Mouse (Mus musculus) lung, adult 2 months (tissue): ENCODE results near the gene Ccdc43. TPM values are rescaled to one million over a fixed set of nuclear protein-coding genes. Genes with fewer than 3 reads are reported as not detected.

ENCODE experiments used
- DNase-seq: peaks from one replicate; pipeline ENCODE4 v3.0.0; 2022
- H3K4me1 ChIP-seq: fragments of 200-500 bp; 2 replicates; pipeline ENCODE4 v1.6.1; 2011; ENCODE audit warnings: low read length; ENCODE audit not compliant: control insufficient read depth, insufficient read depth
- H3K4me3 ChIP-seq: fragments of 200-500 bp; replicated peaks from 2 replicates; pipeline ENCODE3; 2011; ENCODE audit warnings: low read depth, mild to moderate bottlenecking, control low read depth, low read length; ENCODE audit errors: extremely low read depth
- CTCF ChIP-seq: fragments of 200-500 bp; IDR thresholded peaks from 2 replicates; pipeline ENCODE4 v1.5.1; 2011; ENCODE audit warnings: mild to moderate bottlenecking, low read length, control low read depth; ENCODE audit not compliant: insufficient read depth
- POLR2A ChIP-seq: fragments of 200-500 bp; IDR thresholded peaks from 2 replicates; pipeline ENCODE4 v1.6.1; 2011; ENCODE audit warnings: low read depth, mild to moderate bottlenecking, control low read depth, low read length, borderline replicate concordance; ENCODE audit errors: extremely low read depth
- WGBS: fragments of 180-500 bp; shearing (Covaris S2); methylation state at CpG from one replicate; pipeline ENCODE4 v1.1.7; 2018; 5-methylcytosine and 5-hydroxymethylcytosine counted together
- polyA plus RNA-seq: library from polyadenylated mRNA; depleted of rRNA; stranded (reverse); fragments of >200 nt; gene quantifications from 2 replicates; pipeline ENCODE4 v1.2.3, GENCODE M21; 2012; rRNA removed

Gene Ccdc43
- polyA plus RNA-seq, 1 experiment: 5.0 TPM

- no peak for TF ChIP-seq CTCF
- TF ChIP-seq POLR2A: no peak
- no peak overlapping the region for H3K4me3 ChIP-seq
- DNase-seq: peak; percentile 74
- WGBS: 39% methylated on average over 10 of the region's 10 CpGs
- no peaks in the 10 kb centered on the region for H3K4me1 ChIP-seq
Measured at GRCm38 (mm10) chr11:102643891-102644382, 53.6 kb downstream of the Ccdc43 start.

- DNase-seq: peak; percentile 16
- WGBS: 31% methylated on average over 12 of the region's 12 CpGs
Measured at GRCm38 (mm10) chr11:102636887-102637286, 60.7 kb downstream of the Ccdc43 start.

More at GRCm38 (mm10) chr11:102636887-102637286, 60.7 kb downstream of the Ccdc43 start:
- TF ChIP-seq POLR2A (no peak), CTCF (no peak)
- Histone ChIP-seq H3K4me3 (no peak overlapping the region), H3K4me1 (no peaks in the 10 kb centered on the region)

Other genes with a start within 250 kb of the Ccdc43 start
- gene Itga2b, start 227.7 kb downstream of the Ccdc43 start, polyA plus RNA-seq: 11.4 and 14.9 TPM in 2 replicates
- gene Gpatch8, start 141.4 kb downstream of the Ccdc43 start, polyA plus RNA-seq: 15.0 and 17.3 TPM in 2 replicates
- 2.4 and 2.5 TPM in 2 replicates for gene Gm11627, start 118.3 kb downstream of the Ccdc43 start, polyA plus RNA-seq
- gene Fzd2, start 93.4 kb downstream of the Ccdc43 start, polyA plus RNA-seq: 45.5 and 50.9 TPM in 2 replicates
- gene Meioc, start 34.1 kb downstream of the Ccdc43 start, polyA plus RNA-seq: not detected in 2 replicates
- gene Adam11, start 63.7 kb upstream of the Ccdc43 start, polyA plus RNA-seq: 3.3 and 3.6 TPM in 2 replicates
- gene Gjc1, start 121.9 kb upstream of the Ccdc43 start, polyA plus RNA-seq: 9.1 and 14.8 TPM in 2 replicates
- 52.5 and 72.6 TPM in 2 replicates for gene Higd1b, start 138.1 kb upstream of the Ccdc43 start, polyA plus RNA-seq
- 74.5 and 77.7 TPM in 2 replicates for gene Eftud2, start 183.2 kb upstream of the Ccdc43 start, polyA plus RNA-seq
- 1.00 and 1.3 TPM in 2 replicates for gene Ccdc103, start 183.4 kb upstream of the Ccdc43 start, polyA plus RNA-seq
- gene Fam187a, start 187.4 kb upstream of the Ccdc43 start, polyA plus RNA-seq: 0.11 and 0.19 TPM in 2 replicates
- 0.15 and 0.24 TPM in 2 replicates for gene Gfap, start 203.1 kb upstream of the Ccdc43 start, polyA plus RNA-seq
- 0.61 and 0.99 TPM in 2 replicates for gene Kif18b, start 227.3 kb upstream of the Ccdc43 start, polyA plus RNA-seq
- 0.22 TPM in 2 replicates for gene C1ql1, start 248.9 kb upstream of the Ccdc43 start, polyA plus RNA-seq